Mouse (Mus musculus): ENCODE measurements around the gene 1600012H06Rik. TPM values are rescaled to one million over a fixed set of nuclear protein-coding genes. Genes with fewer than 3 reads are reported as not detected.
"Not testable (repeated sequence)": the region's sequence is repeated elsewhere in the genome, so short reads cannot be mapped to it uniquely, and the experiment has no call there.

1600012H06Rik gene
- 10 to 100 TPM; 12.3 to 12.4 TPM for total RNA-seq (2021)
- long read RNA-seq, experiment 1, transcript 1600012H06Rik-201 (2 exons, 2,506 nt), result major isoform, 6 of 20 reads
- long read RNA-seq, experiment 1, partial matches to known transcripts, result 0 of 20 reads
- long read RNA-seq, experiment 1, other reads (novel, unspliced or antisense), result 10 of 20 reads
- long read RNA-seq, experiment 2, transcript 1600012H06Rik-201 (2 exons, 2,506 nt), result major isoform, 5 of 14 reads
- long read RNA-seq, experiment 2, transcript 1600012H06Rik-202 (2 exons, 2,523 nt), result major isoform, 5 of 14 reads
- long read RNA-seq, experiment 2, partial matches to known transcripts, result 0 of 14 reads
- long read RNA-seq, experiment 2, other reads (novel, unspliced or antisense), result 4 of 14 reads

DNA sequence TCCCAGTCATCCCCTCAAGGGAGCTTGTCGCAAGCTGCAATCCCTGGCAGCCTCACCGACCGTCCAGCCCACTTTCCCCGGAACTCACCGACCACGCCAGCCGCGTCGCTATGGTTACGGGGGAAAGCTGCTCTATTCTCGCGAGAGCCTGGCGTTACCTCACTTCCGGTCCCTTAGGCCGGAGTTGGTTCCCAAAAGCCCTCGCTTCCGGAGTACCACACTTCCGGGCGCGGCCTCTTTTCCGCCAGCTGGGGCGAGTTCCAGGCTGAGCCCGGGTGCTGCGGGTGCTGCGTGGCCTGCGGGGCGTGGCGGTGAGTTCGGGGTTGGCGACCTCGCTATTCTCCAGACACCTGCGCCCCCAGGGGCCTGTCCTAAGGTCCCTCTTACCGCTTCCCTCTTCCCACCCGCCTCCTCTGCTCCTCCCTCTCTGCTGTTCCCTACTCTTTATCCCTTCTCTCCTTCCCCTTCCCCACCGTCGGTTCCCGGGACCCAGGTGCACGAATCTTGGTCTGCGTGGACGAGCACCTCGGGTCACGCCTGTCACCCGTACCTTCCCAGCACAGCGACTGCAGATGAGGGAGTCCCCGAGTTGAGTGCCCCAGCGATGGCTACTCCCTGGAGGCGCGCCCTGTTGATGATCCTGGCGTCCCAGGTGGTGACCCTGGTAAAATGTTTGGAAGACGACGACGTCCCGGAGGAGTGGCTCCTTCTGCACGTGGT lies at the start of gene 1600012H06Rik, which contains the start of gene Wdr27:
TSS of gene 1600012H06Rik (plus strand) at position 176 of the 720 bp plus-strand sequence.
TSS of gene Wdr27 (minus strand) at position 150 of the 720 bp plus-strand sequence.
- DNase-seq, result peak; percentile 99 to 100

GRCm38 (mm10) chr17:14895058-14895457 lies 47.9 kb upstream of the 1600012H06Rik start:
- DNase-seq, result not testable (repeated sequence)

DNA sequence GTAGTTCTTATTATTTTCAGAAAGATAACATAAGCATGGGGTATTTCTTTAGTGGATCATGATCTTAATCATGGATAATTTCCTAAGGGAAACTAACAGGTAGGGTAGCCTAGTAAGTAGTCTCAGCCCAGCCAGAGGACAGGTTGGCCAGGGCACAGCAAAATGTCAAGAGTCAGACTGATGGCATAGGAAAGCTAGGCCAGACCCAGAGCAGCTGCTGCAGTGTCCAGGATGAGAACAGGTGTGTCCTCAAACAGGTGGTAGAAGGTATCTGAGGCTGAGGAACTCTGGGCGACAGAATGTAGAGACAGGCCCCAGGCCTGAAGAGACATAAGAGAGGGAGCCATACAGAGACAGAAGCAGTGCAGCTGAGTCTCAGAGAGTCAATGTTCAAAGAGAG lies 44.0 kb upstream of the 1600012H06Rik start:
- no peak for DNase-seq

DNA sequence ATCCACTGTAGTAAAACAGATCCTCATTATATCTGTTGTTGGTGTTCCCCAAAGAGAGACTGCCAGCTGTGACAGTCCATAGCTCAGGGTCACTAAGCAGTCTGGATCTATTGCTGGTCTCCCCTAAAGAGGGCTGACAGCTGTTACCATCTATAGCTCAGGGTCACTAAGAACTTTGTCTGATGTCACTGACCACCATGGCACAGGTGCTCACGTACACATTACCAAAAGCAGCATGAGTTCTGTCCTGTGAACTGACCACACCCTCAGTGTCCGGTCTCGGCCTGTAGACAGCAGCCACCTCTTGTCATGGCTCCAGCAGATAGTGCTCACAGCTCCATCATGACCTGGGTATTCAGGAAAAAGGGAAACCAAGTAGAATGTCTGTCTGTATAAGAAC lies 39.8 kb upstream of the 1600012H06Rik start:
- no peak for DNase-seq

GRCm38 (mm10) chr17:14904206-14904605 lies 38.8 kb upstream of the 1600012H06Rik start:
- DNase-seq, result no peak

GRCm38 (mm10) chr17:14904637-14905265 lies 38.2 kb upstream of the 1600012H06Rik start:
- DNase-seq, result peak; percentile 56 to 91

DNA sequence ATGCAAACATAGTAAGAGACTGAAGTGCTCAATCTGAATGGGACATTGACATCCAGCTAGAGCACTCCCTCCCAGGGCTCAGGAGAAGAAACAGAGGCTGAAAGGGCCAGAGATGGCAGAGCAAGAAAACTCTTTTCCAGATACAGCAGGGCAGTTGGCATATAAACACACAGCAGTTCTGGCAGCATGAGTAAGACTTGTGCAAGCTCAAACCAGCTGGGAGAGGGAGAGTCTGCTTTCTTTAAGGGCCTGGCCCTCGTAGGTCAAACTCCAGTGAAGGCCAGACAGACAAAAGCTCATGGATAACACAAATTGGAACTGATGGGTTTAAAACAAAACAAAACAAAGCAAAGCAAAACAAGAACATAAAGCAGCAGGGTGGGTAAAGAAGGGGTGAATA lies 36.4 kb upstream of the 1600012H06Rik start:
- peak; percentile 14 for DNase-seq

- DNase-seq, result no peak
These were observed 35.8 kb upstream of the 1600012H06Rik start for GRCm38 (mm10) chr17:14907136-14907535.

DNA sequence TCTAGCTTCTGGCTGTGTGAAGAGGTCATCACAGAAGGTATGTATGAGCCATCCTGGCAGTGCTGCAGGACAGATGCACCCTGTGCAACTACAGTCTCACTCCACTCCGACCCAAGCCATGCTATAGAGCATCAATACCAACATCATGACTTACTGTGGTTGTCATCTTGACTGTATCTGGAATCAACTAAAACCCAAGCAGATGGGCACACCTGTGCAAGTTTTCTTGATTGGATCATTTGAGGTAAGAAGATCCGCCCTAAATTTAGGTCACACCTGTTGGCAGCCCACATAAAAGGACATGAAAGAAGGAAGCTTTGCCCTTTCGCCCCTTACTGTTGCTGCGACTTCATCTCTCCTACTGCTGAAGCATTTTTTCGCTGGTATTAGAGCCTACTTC lies 33.7 kb upstream of the 1600012H06Rik start:
- no peak for DNase-seq

GRCm38 (mm10) chr17:14910771-14911170 lies 32.2 kb upstream of the 1600012H06Rik start:
- DNase-seq, result no peak

DNA sequence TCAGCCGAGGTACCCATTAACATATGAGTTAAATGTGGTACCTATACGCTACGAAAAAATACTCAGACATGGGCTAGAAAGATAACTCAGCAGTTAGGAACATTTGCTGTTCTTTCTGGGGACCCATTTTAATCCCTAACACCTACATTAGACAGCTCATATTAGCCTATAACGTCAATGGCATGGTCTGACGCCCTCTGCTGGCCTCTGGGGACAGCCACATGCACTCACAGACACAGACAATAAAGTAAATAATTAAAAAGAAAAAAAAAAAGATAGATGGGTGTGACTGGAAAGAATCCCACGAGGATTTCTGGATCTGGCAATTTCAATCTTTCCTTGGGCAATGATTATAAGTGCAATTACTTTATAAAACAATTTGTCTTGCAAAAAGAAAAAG lies 30.6 kb upstream of the 1600012H06Rik start:
- no peak for DNase-seq

DNA sequence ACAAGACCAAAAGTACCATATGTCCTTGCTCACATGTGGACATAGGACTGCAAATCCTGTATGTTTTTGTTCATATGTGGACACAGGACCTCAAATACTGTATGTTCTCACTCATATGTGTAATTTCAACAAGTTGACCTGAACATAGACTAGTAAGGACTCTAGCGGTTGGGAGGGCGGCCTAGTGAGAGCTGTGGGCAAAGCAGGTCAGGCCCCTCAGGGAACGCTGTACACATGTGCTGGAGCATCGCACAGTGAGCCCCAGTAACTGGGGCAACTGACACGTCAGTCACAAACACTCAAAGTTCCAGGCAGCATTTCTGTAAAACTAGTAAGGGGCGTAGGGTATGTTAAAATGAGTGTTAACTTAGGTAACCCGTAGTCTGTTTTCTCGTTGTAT lies 30.0 kb upstream of the 1600012H06Rik start:
- no peak for DNase-seq

- no peak for DNase-seq
These were observed 28.6 kb upstream of the 1600012H06Rik start for GRCm38 (mm10) chr17:14914401-14914800.

DNA sequence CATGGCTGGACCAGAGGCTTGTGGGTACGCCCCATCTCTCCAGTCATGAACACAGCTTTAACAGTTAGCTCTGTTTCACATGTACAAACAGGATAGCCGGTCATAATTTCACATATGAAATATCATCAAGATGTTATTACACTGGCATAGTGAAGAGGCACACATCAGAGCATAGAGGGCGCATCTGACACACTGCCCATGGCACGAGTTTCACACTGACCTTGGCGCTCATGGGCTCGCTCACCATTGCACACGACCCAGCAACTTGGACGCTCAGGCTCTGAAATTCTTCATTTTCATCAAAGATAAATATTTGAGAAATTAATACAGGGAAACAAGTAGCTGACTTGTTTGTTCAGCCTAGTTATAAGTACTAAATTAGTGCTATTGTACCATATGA lies 25.1 kb upstream of the 1600012H06Rik start:
- DNase-seq, result no peak

GRCm38 (mm10) chr17:14921582-14921981 lies 21.4 kb upstream of the 1600012H06Rik start:
- DNase-seq, result no peak

- no peak for DNase-seq
These were observed 15.3 kb upstream of the 1600012H06Rik start for GRCm38 (mm10) chr17:14927644-14928218.

GRCm38 (mm10) chr17:14928631-14929030 lies 14.4 kb upstream of the 1600012H06Rik start:
- DNase-seq, result no peak

DNA sequence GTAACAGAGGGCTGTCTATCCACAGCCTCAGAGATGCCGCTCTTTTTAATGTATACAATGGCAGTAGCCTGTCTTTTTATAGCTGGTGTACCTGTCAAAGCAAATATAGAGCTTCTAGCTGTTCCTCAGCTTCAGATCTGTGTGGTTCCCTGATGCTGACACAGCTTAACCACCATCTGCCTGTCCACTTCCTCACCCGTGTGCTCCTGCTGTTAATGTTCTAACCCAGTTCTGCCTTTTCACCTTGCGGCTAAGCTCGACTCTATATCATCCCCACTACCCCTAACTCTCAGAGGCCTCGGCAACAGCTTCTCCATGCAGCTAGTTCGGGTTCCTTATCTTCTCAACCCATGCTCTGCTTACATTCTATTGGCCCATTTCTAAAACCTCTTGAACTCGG lies 12.3 kb upstream of the 1600012H06Rik start:
- DNase-seq, result no peak

DNA sequence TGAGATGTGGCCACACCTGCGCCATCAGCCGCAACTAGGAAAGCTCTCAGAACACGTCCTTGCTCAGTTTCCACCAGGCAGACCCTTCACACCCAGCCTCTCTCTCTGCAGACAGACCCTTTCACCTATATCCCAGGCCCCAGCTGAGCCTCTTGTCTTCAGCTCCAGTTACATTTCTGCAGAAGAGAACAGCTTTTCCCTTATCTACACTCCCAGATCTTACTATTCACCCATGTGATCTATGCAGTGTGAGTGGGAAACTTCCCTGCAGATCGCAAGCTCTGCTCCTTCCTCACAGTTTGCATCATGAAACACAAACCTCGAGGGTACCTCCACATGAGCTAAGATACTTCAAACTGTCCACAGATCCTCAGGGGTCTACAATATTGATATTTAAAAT lies 11.5 kb upstream of the 1600012H06Rik start:
- DNase-seq, result no peak

DNA sequence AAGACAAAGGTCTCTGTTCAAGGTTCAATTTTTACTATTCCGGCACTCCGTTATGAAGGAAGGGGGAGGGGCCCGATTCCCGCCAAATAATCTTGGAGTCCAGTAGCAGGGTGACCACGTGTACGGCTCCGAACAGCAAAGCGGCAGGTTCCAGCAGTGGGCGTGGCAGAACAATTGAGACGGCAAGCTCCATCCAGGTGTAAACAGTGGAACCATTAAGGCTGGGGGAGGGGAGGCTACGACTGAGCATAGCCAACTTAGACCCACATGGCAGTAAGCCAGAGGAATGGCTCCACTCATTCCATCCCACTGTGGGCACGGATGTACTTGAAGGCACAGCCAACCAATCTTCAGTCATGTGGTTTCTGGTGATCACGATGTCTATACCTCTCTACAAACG lies 7.7 kb upstream of the 1600012H06Rik start:
- DNase-seq, result not testable (repeated sequence)

GRCm38 (mm10) chr17:14935841-14936605 lies 7.0 kb upstream of the 1600012H06Rik start:
- no peak for DNase-seq

GRCm38 (mm10) chr17:14942181-14942580 lies 803 bp upstream of the 1600012H06Rik start:
- peak in 1 of 2 experiments; percentile 9 for DNase-seq

Data from heart, adult 18-20 months (tissue).